Mouse (Mus musculus): ENCODE measurements at regions not wholly inside any gene's neighbourhood (a gene's known extent, or its start where the extent isn't known, plus 50 kb on each side); places are given as distances from the start of the nearest gene placed in this dataset.
A peak's percentile ranks its signal among the peaks of the same experiment; 100 is the strongest.

DNA sequence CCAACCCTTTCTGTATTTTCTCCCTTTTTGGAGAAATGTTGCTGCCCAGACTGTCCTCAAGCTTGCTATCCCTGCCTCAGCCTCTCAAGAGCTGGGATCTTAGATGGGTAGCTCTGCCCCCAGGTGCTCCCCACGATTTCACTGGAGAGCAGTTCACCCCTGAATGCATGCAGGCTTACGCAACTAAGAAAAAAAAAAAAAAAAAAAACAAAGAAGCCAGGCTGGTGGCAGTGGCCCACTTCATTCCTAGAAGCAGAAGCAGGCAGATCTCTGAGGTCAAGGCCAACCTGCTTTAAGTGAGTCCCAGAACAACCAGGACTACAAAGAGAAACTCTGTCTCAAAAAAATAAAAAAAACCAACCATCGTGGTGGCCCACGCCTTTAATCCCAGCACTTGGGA, 51.2 kb upstream of the Fbxo11 start:
- DNase-seq (ENCODE audit: low read depth): no peak

DNA sequence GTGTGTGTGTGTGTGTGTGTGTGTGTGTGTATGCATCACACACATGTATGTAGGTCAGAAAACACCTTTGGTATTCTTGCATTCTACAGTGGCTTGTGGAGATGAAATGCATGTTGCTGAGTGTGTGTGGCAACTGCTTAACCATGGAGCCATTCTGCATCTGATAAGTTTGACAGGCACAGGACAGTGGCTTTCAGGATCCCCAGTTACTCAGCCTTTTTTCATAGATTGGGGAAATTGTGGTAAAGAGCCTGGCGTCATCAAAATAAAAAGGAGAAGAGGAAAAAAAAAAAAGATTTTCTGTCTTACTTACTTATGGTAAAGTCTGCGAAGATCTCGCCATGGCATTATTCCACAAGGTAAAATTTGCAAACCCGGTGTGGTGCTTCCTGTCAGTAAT, 53.6 kb upstream of the Fbxo11 start:
- no peak for DNase-seq (ENCODE audit: low read depth)

DNA sequence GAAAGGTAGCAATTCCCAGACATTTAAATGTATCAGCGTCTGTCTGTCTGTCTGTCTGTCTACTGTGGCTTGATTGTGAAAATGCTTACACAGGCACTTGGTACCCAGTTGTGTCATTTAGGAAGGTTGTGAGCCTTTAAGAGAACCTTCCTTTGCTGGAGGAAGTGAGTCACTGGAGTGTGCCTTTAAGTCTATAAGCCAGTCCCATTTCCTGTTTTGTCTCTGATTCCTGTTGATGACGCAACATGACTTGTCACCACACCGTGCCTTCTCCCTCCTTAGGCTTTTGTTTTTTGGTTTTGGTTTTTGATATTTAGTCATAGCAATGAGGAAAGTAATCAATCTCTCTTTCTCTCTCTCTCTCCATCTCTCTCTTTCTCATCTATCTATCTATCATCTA, 58.6 kb upstream of the Fbxo11 start:
- DNase-seq (ENCODE audit: low read depth): no peak

DNA sequence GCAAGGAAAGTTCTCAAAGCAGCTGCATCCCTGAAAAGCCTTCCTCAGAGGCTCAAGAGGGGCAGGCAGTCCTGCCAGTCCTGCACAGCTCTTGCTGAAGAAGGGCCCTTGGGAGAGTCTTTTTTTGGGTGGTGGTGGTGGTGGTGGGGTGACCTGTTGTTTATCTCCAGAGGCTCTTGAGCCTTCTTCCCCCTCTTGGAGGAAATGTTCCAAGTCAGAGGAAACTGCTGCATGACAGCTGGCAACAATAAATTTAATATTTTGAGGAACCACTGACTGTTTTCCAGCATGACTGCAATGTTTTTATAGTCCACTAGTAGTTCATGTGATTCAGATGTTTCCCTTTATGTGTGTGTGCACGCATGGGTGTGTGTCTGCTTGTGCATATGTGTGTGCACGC, 62.0 kb upstream of the Fbxo11 start:
- no peak for DNase-seq (ENCODE audit: low read depth)

DNA sequence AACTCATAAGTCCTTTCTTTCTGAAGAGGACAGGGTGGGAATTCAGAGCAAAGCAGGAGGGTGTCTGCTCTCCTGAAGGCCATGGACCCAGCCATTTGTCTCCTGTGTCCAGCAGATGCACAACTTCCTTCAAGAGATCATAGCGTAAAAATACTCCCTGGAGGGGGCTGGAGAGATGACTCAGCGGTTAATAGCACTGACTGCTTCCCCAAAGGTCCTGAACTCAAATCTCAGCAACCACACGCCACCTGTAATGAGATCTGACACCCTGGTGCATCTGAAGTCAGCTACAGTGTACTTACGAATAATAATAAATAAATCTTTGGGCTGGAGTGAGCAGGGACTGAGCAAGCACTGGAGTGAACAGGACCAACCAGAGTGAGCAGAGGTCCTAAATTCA, 66.2 kb upstream of the Fbxo11 start:
- no peak for DNase-seq (ENCODE audit: low read depth)

DNA sequence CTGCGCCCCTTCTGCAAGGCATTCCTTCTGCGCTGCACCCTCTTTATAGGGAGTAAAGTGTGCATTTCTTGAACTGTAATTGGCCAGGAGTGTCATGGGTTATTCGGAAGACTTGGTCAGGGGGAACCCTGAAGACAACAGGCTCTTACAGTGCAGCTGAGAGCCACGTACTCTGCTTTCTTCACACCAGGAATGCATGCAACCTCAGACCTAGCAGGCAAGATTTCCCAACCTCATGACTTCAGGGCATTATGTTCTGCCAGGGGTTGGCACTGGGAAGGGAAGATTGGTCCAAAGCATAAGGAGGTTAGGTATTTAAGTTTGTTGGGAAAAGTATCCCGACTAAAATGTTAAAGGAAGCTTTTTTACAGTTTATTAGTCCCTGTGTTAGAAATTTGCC, 66.9 kb upstream of the Fbxo11 start:
- DNase-seq (ENCODE audit: low read depth): peak; percentile 76

DNA sequence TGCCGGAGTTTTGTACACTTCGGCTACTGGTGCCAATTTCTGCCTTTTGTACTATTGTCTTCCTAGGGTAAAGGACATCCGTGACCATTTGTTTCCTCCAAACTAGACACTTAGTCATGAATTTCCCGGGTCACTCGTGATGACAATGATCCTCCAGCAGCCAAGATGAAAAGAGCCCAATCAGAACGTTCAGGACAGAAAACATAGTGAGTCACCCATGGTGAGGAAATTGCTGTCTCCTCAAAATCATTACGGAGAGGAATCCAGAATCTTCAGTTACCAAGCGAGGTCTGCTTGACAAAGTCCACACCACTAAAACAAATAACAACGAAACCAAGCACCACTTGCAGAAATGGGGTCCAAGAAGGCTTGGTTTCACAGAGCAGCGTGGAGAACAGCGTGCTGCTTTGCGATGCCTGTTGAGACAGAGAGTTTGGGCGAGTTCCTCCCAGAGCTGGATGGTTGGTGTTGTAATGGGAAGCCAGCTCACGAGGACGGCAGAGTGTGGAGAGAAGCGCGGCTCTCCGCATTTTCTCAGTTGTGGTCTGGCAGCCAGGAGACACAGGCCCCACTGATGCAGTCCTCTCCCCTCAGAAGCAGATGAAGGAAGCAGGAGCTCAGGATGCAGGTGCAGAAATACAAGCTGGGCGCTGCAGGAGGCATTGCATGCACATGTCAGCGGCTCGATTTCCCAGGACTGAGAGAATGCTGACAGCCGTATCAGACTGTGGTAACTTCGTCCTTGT, 67.7 kb upstream of the Fbxo11 start:
- DNase-seq (ENCODE audit: low read depth): peak; percentile 78

DNA sequence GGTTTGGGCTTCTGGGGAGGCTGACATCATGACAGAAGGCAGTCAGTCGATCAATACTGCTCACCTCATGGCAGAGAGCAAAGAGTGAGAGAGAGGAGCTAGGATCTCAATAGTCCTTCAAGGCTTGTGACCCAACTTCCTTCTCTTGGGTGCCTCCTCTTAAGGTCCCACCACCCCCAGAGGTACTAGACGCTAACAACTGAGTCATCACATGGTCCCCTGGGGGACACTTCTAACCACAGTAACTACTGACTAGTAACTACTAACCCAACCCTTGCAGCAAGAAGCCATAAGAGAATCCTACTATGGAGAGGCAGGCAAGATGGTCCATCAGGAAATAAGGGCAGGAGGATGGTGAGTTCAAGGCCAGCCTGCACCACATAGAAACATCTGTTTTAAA, 69.5 kb upstream of the Fbxo11 start:
- no peak for DNase-seq (ENCODE audit: low read depth)

DNA sequence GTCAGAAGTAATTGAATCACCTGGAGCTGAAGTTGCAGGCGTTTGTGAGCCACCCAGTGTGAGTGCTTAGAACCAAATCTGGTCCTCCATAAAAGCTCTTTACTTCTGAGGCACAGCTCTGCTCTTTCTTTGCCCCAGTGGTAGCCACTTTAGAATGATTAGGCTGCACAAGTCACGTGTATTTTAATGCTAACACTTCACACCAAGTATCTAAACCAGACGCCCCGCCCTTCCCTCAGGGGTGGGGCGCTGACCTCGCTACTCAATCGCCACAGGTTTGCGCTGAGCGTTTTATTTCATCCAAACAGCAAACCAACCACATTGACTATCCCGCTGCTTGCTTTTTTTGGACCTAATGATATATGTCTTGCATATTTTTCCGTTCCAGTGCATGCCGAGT, 76.4 kb upstream of the Fbxo11 start:
- DNase-seq (ENCODE audit: low read depth): no peak

DNA sequence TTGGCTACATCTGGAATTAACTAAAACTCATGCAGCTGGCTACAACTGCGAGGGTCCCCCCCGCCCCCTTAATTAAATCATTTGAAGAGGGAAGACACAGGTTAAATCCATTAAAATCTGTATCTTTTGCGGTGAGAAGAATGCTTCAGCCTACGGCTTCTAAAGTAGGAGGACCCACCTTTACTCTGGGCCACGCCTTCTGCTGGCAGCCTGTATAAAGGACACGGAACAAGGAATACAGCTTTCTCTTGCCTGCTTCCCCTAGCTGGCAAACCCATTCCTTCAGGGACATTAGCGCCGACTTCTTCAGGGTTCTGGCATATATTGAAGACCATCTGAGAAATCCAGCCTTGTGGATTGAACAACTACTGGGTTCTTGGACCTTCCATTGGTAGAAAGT, 76.9 kb upstream of the Fbxo11 start:
- no peak for DNase-seq (ENCODE audit: low read depth)

DNA sequence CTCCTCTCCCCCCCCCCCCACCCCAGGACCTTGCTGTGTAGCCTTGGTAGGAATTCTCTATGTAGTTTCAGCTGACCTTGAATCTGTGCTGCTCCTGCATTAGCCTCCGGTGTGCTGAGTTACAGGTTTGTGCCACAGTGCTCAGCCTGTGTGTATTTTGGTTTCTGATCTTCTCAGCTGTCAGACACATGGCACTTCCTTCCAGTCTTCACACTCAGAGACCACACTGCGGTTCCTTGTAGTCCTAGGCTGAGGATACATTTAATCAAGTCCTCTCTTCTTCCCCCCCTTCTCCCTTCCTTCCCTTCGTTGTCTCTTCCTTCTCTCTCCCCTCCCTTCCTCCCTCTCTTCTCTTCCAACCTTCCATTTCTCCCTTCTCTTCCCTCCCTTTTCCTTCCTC, 77.7 kb upstream of the Fbxo11 start:
- DNase-seq (ENCODE audit: low read depth): no peak

DNA sequence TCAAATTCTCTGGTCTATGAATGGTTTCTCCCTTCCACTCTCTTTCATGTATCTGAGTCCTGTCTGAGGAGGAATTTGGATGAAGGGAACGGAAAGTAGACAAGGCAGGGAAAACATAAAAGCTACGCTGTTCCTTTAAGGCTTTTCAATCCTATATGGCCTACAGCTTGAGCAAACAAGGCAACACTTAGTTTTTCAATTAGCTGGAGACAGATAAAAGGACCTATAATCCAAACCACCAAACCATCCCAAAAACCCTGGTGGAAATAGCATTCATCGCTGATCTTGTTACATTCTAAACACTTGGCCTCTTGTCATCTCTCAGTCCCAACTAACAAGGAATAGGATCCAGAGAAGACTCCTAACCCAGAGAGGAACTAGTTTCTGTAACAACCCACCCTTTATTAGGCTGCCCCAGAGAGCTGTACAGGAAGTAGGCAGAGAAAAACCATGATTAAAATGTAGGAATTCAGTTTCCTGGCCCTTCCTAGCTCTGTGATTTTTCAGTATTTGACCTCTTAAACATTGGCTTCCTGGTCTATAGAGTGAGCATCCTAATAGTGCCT, 78.4 kb upstream of the Fbxo11 start:
- no peak for DNase-seq (ENCODE audit: low read depth)

DNA sequence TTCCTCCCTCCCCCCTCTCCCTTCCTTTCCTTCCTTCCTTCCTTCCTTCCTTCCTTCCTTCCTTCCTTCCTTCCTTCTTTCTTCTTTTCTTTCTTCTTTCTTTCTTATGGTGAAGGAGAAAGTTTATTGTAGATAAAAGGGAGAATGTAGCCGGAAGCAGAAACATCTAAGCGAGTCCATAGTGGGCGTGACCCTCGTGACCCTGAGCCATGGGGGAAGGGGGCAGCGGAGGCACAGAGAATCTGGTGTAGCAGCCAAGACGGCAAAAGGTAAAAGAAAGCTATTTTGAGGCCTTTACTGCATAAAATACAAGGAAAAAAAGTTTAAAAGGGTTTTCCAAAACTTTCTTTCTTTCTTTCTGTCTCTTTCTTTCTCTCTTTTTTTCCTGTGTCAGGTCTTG, 93.5 kb upstream of the Fbxo11 start:
- DNase-seq (ENCODE audit: low read depth): no peak

DNA sequence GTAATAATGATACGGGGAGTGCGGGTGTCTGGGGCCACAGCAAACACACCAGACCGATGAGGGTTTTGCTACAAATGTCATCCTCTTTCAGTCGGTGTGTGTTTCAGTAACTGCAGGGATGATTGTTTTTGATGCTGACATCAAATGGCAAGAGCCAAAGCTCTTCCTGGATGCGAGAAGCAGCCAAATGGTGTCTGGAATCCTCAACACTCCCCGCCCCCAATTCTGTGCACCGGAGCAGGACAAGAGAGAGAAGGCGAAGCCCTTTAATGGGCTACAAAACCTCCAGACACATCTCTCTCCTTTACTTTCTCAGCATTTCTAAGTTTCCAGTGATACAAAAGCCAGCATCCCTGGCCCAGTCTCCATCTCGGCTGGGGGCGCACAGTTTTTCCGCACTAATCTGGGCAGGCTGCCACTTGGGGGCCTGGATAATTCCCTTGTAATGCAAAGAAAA, 94.1 kb upstream of the Fbxo11 start:
- DNase-seq (ENCODE audit: low read depth): no peak

DNA sequence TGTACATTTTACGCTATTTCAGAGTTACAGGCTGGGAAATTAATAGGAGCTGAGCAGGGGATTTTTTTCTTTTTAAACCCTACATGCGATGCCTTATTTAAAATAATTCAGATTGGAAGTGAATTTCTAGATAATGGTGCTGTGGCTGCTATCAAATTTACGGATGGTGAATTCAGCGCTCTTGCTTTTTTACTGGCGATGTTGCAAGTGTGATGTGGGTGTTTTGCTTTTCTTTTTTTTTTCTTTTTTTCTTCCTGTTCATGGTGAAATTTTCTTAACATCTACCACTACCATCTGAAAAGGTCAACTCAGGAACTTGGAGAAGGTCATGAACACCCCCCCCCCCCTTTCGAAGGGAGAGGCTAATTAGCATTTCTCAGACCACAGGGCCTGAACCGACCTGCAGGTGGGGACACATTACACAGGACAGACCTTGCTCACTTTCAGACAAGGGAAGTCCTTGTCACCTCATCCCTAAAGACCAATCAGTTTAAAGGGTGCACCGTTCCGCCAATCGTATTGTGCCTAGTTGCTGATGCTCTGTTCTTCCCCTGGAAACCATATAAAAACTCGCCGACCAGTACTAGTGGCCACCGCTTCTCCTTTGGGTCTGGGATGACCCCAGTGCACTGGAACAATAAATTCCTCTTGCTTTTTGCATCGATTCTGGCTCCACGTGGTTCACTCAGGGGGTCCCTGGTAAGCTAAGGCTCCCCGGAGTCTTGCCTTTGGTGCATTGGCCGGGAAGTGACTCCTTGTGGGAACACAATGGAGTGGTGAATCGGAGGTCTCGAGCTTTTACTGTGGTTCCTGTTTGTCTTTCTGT, 95.0 kb upstream of the Fbxo11 start:
- DNase-seq (ENCODE audit: low read depth): no peak

DNA sequence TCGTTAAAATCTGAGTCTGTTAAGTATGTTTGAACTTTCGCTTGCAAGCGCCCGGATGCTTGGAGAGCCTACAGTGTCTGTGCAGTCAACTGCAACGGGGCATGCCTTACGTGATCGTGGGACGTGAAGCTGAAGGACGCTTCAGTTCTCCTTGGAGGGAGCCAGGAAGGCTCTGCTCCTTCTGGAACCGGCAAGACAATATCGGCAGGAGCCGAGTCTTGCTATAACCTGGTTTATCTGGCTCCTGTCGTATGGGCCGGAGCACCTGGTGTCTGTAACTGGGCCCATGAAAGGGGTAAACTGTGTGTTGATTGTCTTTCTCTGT, 95.5 kb upstream of the Fbxo11 start:
- DNase-seq (ENCODE audit: low read depth): no peak

DNA sequence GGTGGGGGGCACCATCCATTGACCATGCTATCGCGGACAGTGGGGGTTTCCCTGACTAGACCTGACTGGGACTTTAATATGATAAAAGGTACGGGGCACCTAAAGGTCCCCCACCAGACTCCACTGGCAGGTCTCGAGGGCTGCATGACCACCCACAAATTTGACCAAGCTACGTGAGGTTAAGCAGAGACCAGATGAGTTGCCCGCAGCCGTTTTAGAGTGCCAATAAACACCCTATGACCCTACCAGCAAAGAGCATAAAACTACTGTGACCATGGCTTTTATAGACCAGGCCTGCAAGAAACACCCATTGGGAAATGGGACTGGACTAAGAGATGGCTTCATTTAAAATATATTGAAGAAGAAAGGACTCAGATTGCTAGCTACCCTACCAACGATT, 96.7 kb upstream of the Fbxo11 start:
- DNase-seq (ENCODE audit: low read depth): no peak

DNA sequence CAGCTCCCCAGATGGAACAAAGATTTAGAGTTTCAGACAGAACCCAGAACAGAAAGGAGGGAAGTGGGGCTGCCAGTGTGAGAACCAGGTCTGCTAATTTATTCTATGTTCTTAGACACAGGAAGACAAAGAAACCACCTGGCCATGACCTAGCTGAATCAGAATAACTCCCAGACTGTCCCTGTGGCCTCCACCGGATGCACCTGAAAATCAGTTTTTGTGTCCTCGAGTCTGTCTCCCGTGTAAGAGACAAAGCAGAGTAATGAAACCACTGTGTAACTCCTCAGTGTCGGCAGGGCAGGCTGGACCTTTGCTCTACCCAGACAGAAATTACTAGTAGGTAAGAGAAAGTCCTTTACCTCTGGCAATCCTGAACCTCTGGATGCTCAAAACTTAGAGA, 99.7 kb upstream of the Fbxo11 start:
- DNase-seq (ENCODE audit: low read depth): no peak

DNA sequence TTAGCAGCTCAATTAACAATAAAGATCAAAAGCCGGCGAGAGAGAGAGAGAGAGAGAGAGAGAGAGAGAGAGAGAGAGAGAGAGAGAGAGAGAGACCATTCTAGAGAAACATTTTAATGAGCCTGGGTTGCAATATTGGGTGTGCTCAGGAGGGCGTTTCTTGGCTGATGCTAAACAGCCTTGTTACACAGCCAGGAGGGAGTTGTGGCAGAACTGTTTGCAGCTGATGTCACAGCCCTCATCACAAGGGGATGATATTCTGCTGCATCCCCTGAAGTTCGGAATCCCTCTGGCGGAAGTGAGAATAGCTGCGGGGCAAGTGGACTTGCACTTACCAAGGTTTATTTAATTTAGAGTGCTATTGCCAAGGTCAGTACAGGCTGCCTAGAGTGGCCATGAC, 100.7 kb upstream of the Fbxo11 start:
- DNase-seq (ENCODE audit: low read depth): no peak

DNA sequence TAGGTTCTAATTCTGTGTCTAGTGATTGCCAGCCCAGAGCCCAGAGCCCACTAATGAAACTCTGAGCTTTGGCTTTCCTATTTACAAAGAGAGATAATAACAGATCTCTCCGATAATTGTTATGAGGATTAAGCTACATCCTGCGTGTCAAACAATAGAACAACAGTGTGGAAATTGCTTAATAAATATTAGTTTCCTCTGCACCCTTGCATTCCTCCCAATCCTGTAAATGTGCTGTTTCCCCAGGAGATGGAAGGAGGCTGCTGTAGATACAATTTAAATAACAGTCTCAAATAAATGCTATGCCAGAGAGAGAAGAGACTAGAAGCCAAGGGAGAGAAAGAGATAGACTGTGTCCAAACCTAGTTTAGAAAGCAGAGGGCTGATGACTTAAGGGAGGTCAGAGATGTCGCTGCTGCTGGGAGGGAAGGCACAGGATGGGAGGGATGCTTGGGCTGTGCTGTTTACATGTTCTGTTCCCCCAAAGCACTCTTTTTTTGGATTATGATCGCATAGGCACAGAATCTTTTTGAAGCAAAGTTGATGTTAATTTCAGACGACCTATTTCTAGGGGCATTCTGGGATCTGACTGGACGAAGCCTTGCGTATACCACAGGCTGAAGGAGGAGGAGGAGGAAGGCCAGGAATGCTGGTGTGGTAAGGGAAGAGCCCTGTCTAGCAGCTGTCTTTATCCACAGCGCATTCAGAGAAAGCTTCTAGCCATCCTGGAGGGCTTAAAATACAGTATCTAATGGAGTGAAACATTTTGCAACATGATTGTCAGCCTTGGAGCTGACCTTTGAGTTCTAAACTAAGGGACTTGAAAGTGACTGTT, 103.4 kb upstream of the Fbxo11 start:
- no peak for DNase-seq (ENCODE audit: low read depth)

DNA sequence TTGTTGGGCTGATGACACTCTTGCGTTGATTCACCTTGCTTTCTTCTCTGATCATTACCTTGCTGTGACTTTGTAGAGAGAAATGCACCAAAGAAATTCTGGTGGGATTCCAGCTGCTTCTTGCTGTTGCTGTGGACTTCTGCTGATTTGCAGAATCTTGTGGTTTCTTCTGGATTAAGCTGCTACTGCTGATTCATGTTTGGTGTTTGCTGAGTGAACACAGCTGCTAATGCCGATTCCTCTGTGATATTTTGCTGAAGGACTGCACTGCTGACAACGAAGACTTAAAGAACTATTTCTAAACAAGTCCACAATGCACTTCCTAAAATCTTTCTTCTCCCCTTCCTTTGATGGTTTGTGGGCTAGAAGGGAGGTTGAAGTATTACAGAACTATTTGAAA, 106.5 kb upstream of the Fbxo11 start:
- DNase-seq (ENCODE audit: low read depth): no peak

DNA sequence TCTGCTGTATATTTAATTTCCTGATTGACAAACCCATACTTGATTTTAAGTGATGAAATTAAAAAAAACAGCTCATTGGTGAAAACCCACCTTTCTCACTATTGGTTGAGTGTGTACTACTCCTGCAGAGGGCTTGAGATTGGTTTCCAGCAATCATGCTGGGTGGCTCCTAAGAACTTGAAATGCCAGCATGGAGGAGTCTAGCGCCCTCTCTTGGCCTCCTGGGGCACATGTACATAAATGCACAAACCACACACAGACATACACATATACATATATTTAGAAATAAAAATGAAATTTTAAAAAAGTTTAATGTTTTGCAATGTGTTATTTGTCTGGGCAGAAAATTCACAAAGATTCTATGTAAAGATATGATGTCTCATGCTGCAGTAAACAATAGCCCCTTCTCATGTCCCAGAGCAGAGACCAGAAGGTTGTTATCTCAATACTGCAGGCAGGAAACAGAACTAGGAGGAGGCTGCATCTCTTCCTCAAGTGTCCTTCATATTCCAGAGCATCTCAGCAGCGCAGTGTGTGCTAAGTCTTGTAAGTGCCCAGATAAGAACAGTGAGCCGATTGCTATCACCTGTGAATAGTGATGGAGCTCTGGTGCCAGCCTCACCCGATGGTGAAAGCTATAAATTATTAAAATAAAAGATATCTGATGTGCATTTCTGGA, 108.4 kb upstream of the Fbxo11 start:
- no peak for DNase-seq (ENCODE audit: low read depth)

Measured in fibroblast of lung, adult 2 months (primary cell).